Mouse (Mus musculus) naive thymus-derived CD4-positive, alpha-beta T cell, adult 5 months (primary cell): ENCODE data around the gene Zdhhc12. TPM values are rescaled to one million over a fixed set of nuclear protein-coding genes. Genes with fewer than 3 reads are reported as not detected.

Source experiments
- polyA plus RNA-seq: library from polyadenylated mRNA; unstranded; fragments of 100-300 nt; shearing (Covaris generic); gene quantifications from one replicate; pipeline ENCODE4 v1.2.1, GENCODE M21; 2017

Zdhhc12 gene
- polyA plus RNA-seq, result 8.6 TPM

DNA sequence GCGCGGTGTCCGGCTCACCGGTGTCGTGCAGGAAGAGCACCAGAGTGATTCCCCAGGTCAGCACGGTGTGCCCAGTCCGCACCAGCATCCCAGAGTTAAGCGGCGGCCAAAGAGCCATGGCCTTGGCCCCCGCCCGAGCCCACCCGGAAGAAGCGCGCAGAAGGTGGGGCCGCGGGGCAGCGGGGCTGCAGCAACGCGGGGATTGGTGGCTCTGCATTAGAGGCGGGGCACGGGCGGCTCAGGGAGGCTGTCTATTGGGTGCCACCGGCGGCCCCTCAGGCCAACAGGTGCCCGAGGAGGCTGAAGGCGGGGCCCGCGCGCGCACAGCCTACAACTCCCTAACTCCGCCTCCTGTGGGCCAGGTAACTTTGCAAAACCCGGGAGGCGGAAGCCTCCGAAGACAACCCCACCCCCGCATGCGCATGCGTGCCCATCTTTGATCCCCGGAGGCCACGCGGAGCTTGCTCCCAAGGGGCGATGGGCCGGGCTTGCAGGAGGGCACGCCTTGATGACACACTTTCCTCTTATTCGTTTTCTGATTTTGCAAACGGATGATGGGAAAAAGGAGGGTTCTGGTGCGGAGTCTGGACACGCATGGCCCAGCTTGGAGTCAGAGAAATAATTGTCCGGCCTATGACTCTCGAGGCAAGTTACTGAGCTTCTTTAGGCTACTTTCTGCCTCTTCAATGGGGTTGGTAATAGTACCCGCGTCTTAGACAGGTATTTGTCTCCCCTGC lies at the start of gene Zdhhc12:
Gene Zdhhc12 (minus strand): TSS at position 178 of the 737 bp plus-strand sequence.

DNA sequence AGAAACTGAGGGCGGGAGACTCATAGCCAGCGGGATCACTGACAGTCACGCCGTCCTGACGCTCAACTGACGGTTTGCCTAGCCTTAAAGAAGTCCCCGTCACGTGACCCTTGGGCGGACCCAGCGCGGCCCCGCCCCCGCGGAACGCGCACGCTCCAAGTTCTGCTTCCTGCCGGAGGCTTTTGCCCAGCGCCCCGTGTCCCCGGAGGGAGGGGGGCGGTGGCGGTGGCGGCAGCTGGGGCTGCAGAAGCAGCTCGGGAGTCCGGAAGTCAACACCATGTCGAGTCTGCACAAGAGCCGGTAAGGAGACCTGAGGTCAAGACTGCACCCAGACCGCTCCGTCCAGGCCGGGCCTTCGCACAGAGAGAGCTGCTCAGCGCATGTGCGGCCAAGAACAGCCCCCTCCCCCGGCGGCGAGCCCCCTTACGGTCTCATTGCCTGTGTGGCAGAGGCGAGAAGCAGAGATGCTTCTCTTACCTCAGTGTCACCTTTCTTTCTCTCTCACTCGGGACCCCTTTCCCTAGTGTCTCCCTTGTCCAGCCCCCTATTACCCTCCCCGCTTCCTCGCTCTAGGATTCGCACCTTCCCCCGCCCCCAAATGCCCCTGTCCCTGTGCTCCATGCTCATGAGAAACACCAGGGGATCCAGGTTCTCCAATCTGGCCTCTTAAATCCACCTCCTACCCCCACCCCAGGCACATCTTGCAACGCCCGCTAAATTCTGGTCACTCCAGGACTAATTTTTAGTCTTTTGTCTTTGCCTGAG lies 40.3 kb upstream of the Zdhhc12 start, which contains the start of gene Tbc1d13:
Gene Tbc1d13 (plus strand): TSS at position 134 of the 765 bp plus-strand sequence.

DNA sequence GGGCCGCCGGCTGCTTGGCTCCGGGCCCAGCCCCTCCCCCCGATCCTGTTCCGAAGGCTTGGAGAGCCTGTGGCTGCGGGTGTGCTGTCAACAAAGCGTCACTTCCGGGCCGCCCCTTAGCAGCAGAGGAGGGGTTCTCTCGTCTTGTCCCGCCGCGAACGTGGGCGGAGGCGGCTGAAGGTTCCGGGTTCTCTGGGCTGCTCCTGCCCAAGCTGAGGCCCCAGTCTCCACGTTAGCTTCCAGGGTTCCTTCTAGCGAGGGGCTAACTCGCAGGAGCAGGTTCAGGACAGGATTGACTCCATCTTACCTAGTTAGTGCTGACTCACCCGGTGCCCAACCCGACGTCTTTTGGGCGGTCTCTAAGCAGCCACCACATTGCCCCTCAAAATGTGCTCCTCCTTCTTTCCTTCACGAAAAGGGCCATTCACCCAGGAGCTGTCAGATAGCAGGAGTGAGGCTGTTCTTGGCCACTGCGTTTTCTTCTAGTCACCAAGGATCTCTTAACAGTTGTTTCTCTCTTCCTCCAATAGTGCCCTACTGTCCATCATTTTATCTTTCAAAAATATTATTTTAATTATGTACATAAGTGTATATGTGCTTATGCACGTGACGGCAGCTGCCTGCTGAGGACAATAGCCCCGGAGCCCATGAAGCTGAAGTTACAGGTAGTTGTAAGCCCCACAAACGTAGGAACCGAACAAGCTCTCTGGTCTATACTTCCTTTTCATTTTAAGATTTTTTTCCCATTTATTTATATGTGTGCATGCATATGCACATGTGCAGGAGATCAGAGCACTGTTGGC lies 31.2 kb upstream of the Zdhhc12 start, which contains the start of gene Zer1:
Gene Zer1 (minus strand): TSS at position 114 of the 803 bp plus-strand sequence.

GRCm38 (mm10) chr2:30077502-30078348 lies 15.7 kb downstream of the Zdhhc12 start, which contains the start of gene Pkn3:
TSS of gene Pkn3 (plus strand) at chr2:30077684.

DNA sequence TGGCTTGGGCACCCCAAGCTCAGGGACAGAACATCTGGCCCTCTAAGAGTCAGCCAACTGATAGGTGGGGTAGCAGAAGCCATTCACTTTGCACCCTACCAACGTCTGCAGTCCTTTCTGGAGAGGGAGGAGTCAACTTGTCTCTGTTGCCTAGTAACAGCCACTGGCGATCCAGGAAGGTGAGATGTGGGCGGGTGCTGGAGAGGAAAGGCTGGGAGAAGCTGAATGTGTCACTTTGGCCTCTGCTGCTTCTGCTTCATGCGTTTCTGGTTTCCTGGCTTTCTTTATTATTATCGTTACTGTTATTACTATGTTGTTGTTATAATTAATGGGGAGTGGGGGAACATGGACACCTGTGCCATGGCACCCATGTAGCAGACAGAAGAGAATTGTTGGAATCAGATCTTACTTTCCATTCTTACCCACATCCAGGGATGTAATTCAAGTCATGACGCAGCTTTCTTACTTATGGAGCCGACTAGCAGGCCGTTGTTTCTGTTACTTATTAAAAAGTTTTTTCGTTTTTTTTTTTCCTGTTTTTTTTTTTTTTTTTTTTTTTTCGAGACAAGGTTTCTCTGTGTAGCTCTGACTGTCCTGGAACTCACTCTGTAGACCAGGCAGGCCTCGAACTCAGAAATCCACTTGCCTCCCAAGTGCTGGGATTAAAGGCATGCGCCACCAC lies 36.1 kb downstream of the Zdhhc12 start, which contains the start of gene Set:
Gene Set (plus strand): TSS at position 156 of the 682 bp plus-strand sequence.

DNA sequence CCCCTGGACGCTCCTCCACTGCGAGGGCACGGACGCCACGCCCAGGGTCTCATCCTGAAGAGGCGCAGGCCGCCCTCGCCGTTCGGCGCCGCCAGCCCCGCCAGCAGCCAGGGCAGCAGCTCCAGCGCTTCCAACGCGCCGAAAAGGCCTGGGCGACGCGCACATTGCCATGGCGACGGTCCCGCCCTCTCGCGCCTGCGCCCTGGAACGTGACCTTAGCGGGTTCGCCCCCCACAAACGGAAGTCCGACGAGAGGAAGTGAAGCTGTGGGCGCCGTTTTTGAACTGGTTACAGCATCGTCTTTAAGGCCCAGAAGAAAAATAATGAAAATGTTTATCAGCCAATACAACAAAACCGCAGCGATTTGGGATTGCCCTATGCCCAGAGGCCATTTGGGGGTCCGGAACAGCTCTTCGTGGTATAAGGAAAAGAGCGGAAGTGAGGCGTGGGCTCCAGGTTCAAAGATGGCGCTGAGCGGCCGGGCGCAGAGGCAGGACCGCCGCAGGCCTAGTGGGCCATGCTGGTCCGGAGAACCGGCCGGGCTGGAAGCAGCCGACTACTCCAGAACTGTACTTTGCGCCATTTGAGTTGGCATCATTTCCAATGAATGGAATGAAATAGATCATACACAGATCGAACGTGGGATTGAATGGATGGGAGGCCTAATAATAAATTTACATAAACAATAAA lies 44.6 kb downstream of the Zdhhc12 start, which contains the start of gene Wdr34:
Gene Wdr34 (minus strand): TSS at position 183 of the 690 bp plus-strand sequence.

Other genes starting within 250 kb of the Zdhhc12 start
- gene Cercam, start 224.5 kb downstream of the Zdhhc12 start, polyA plus RNA-seq, result 0.30 TPM
- 80.1 TPM for gene Odf2, start 204.4 kb downstream of the Zdhhc12 start, polyA plus RNA-seq
- gene Gle1, start 158.2 kb downstream of the Zdhhc12 start, polyA plus RNA-seq, result 76.2 TPM
- gene Sptan1, start 128.1 kb downstream of the Zdhhc12 start, polyA plus RNA-seq, result 128 TPM
- gene Wdr34, start 44.8 kb downstream of the Zdhhc12 start, polyA plus RNA-seq, result 0.96 TPM
- 330 TPM for gene Set, start 36.3 kb downstream of the Zdhhc12 start, polyA plus RNA-seq
- 0.70 TPM for gene Pkn3, start 16.0 kb downstream of the Zdhhc12 start, polyA plus RNA-seq
- 53.2 TPM for gene Zer1, start 30.9 kb upstream of the Zdhhc12 start, polyA plus RNA-seq
- gene Tbc1d13, start 40.1 kb upstream of the Zdhhc12 start, polyA plus RNA-seq, result 4.4 TPM
- 24.0 TPM for gene Endog, start 77.8 kb upstream of the Zdhhc12 start, polyA plus RNA-seq
- 30.0 TPM for gene Spout1, start 84.8 kb upstream of the Zdhhc12 start, polyA plus RNA-seq
- 8.2 TPM for gene Kyat1, start 112.2 kb upstream of the Zdhhc12 start, polyA plus RNA-seq
- gene Lrrc8a, start 144.1 kb upstream of the Zdhhc12 start, polyA plus RNA-seq, result 8.6 TPM
- gene Gm28035, start 146.9 kb upstream of the Zdhhc12 start, polyA plus RNA-seq, result 5.4 TPM
- 5.3 TPM for gene Phyhd1, start 172.6 kb upstream of the Zdhhc12 start, polyA plus RNA-seq
- gene Gm28038, start 187.4 kb upstream of the Zdhhc12 start, polyA plus RNA-seq, result 2.9 TPM
- 14.8 TPM for gene Dolk, start 192.7 kb upstream of the Zdhhc12 start, polyA plus RNA-seq
- 21.5 TPM for gene Nup188, start 192.7 kb upstream of the Zdhhc12 start, polyA plus RNA-seq